Mouse (Mus musculus) heart, postnatal 0 days (tissue): Measurements from ENCODE around the gene Gabarap. TPM values are rescaled to one million over a fixed set of nuclear protein-coding genes. Genes with fewer than 3 reads are reported as not detected.

Experiments used
- ATAC-seq: fragments of 200-750 bp; cut with Nextera tagmentation; 2 replicates; pipeline ENCODE4 v1.8.0; 2017; ENCODE audit warnings: low read depth, moderate number of reproducible peaks, moderate library complexity; ENCODE audit not compliant: insufficient read depth
- DNase-seq: peaks from one replicate; pipeline ENCODE4 v3.0.0-alpha.2; 2016; ENCODE audit warnings: low spot score
- H3K27ac ChIP-seq: fragments of 300-500 bp; sonication (generic); 2 replicates; pipeline ENCODE4 v1.5.1; 2014; ENCODE audit warnings: low read depth, mild to moderate bottlenecking
- H3K27me3 ChIP-seq: fragments of 300-500 bp; sonication (generic); 2 replicates; pipeline ENCODE4 v1.6.1; 2014; ENCODE audit warnings: low read length, mixed read lengths; ENCODE audit not compliant: control insufficient read depth, insufficient read depth
- H3K36me3 ChIP-seq: fragments of 300-500 bp; sonication (generic); replicated peaks from 2 replicates; pipeline ENCODE4 v1.6.1; 2014; ENCODE audit warnings: low read length, mixed read lengths; ENCODE audit not compliant: control insufficient read depth, insufficient read depth
- H3K4me1 ChIP-seq: fragments of 300-500 bp; sonication (generic); 2 replicates; pipeline ENCODE4 v1.6.1; 2014; ENCODE audit warnings: antibody characterized with exemption; ENCODE audit not compliant: control insufficient read depth, insufficient read depth
- H3K4me2 ChIP-seq: fragments of 300-500 bp; sonication (generic); 2 replicates; pipeline ENCODE4 v1.6.1; 2014; ENCODE audit warnings: low read depth, mild to moderate bottlenecking, low read length, moderate library complexity
- H3K4me3 ChIP-seq: fragments of 300-500 bp; sonication (generic); 2 replicates; pipeline ENCODE4 v1.5.1; 2014; ENCODE audit warnings: low read depth, low read length
- H3K9ac ChIP-seq: fragments of 300-500 bp; sonication (generic); replicated peaks from 2 replicates; pipeline ENCODE4 v1.6.1; 2014; ENCODE audit warnings: low read depth, low read length, mixed read lengths
- H3K9me3 ChIP-seq: fragments of 300-500 bp; sonication (generic); replicated peaks from 2 replicates; pipeline ENCODE4 v1.6.1; 2016; ENCODE audit warnings: low read length; ENCODE audit not compliant: control insufficient read depth
- CTCF ChIP-seq: IDR thresholded peaks from 2 replicates; pipeline ENCODE4 v1.5.1; 2016; ENCODE audit warnings: antibody characterized with exemption, control low read depth, low read depth
- EP300 ChIP-seq: IDR thresholded peaks from 2 replicates; pipeline ENCODE4 v1.6.1; 2016; ENCODE audit warnings: antibody characterized with exemption, low read depth
- WGBS: fragments of 180-500 bp; shearing (Covaris S2); extraction: QIAGEN DNeasy Blood & Tissue Kit; methylation state at CpG from one replicate; pipeline ENCODE4 v1.1.7; 2014; 5-methylcytosine and 5-hydroxymethylcytosine counted together
- polyA plus RNA-seq: library from polyadenylated mRNA; unstranded; fragments of >200 nt; fragmentation: Nextera tagmentation; extraction: Ambion mirVana; gene quantifications from 2 replicates; pipeline ENCODE4 v1.2.1, GENCODE M21; 2015
- total RNA-seq: library from RNA; depleted of rRNA; stranded (reverse); fragments of >200 nt; gene quantifications from 2 replicates; pipeline ENCODE4 v1.2.3, GENCODE M21; 2014; ENCODE audit warnings: low replicate concordance

Gabarap gene
- total and polyA plus RNA-seq, 2 experiments from 2014 or later = 305 to 472 TPM

- TF ChIP-seq CTCF (no peak), EP300 (no peak)
- WGBS = 74% methylated on average over 3 of the region's 3 CpGs
- H3K4me2 ChIP-seq = peak within 1 kb of the TSS; percentile 71; the same call in 1 of the 2 replicates
- H3K36me3 ChIP-seq = peaks cover 24% of the 10 kb centered on the region
- no peak for ATAC-seq
- H3K9ac ChIP-seq = peak within 1 kb of the TSS; percentile 56; the same call in 1 of the 2 replicates
- peaks cover 31% of the 10 kb centered on the region for H3K4me1 ChIP-seq
- no peaks in the 10 kb centered on the region for H3K9me3 ChIP-seq
- H3K27me3 ChIP-seq = no peaks in the 10 kb centered on the region
- no peak for DNase-seq
- H3K4me3 ChIP-seq = peak within 1 kb of the TSS; percentile 56
- no peak within 1 kb of the TSS for H3K27ac ChIP-seq
Observed at GRCm38 (mm10) chr11:70016669-70017068, 25.7 kb downstream of the Gabarap start, which contains the start of gene Dlg4. TSS of gene Dlg4 (plus strand) at chr11:70016942.

DNA sequence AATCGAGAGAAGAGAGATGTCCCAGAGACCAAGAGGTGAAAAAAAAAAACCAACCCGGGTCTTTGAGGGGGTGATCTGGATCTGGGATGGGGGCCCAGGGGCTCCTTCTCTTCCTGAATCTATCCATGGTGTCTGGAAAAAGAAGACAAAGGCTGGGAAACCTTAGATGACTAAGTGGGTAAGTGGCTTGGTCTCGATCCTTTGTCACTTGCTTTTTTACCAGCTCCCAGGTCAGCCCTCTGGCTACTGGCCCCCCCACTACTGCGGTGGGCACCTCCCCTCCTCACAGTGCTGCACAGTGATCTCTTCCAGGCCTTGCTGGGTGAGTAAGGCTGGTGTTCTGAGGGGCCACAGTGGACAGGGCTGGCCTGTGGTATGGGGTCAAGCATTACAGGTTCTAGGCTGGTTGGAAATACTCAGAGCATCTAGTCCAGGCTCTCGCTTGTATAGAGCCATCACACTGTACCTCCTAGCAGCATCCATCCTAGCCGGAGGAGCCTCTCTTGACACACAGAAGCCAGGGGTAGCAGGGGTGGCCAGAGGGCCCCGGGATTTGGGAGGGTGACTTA is 26.3 kb downstream of the Gabarap start:
- H3K27ac ChIP-seq = no peak overlapping the region
- 47% methylated on average over 7 of the region's 7 CpGs for WGBS
- no peak overlapping the region for H3K4me3 ChIP-seq

GRCm38 (mm10) chr11:70018131-70018990 is 27.4 kb downstream of the Gabarap start:
- H3K4me1 ChIP-seq = peaks cover 32% of the 10 kb centered on the region
- TF ChIP-seq EP300 (no peak), CTCF (no peak)
- H3K27me3 ChIP-seq = no peaks in the 10 kb centered on the region
- H3K4me3 ChIP-seq = peak overlapping the region; percentile 56
- H3K9me3 ChIP-seq = no peaks in the 10 kb centered on the region
- H3K4me2 ChIP-seq = peak overlapping the region; percentile 71
- peak; percentile 39 for DNase-seq
- H3K27ac ChIP-seq = peak overlapping the region; percentile 74
- 3% methylated on average over 25 of the region's 25 CpGs for WGBS
- ATAC-seq = no peak
- H3K9ac ChIP-seq = peak overlapping the region; percentile 56
- peaks cover 8% of the 10 kb centered on the region for H3K36me3 ChIP-seq

More for the DNA sequence above, 26.3 kb downstream of the Gabarap start:
- Histone ChIP-seq H3K27me3 (no peaks in the 10 kb centered on the region), H3K4me1 (peaks cover 32% of the 10 kb centered on the region), H3K9ac (peak overlapping the region; percentile 56; the same call in 1 of the 2 replicates), H3K4me2 (no peak overlapping the region), H3K9me3 (no peaks in the 10 kb centered on the region), H3K36me3 (peaks cover 18% of the 10 kb centered on the region)
- TF ChIP-seq EP300 (no peak), CTCF (no peak)
- ATAC-seq (no peak), DNase-seq (no peak)

DNA sequence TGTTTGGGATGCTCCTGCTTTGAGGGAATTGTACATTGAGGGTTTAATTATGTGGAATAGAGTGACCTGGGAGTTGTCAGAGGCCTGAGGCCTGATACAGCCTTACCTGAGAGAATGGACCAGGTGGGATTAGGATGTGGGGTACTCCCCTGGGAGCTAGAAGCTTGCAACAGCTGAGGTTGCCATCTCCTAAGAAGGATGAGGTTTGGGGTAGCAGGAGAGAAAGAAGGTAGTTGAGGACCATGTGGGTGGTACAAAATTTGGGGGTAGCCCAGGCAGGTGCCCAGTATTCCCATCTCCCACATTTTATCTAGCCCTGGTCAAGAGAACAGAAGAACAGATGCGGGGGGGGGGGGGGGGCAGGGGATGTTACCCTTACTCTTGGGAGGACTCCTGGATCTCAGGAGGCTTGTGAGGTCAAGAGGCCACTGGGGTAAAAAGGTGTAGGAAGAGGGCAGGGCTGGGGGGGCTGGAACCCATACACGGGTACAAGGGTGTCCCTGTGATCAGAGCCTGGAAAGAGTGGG is 28.6 kb downstream of the Gabarap start:
- peak overlapping the region; percentile 71 for H3K4me2 ChIP-seq
- H3K9me3 ChIP-seq = no peaks in the 10 kb centered on the region
- peak overlapping the region; percentile 56; the same call in 1 of the 2 replicates for H3K4me3 ChIP-seq
- DNase-seq (no peak), ATAC-seq (no peak)
- H3K27ac ChIP-seq = 0 out of 2 replicates have a peak overlapping the region, but pooled peaks have one; percentile 16
- H3K27me3 ChIP-seq = 0 out of 2 replicates have a peak, but pooled peaks cover 4% of the 10 kb centered on the region
- TF ChIP-seq EP300 (no peak), CTCF (no peak)
- H3K9ac ChIP-seq = no peak overlapping the region
- H3K36me3 ChIP-seq = no peaks in the 10 kb centered on the region
- 20% methylated on average over 1 of the region's 2 CpGs for WGBS
- H3K4me1 ChIP-seq = peaks cover 28% of the 10 kb centered on the region

- H3K27me3 ChIP-seq = 0 out of 2 replicates have a peak, but pooled peaks cover 4% of the 10 kb centered on the region
- no peak for TF ChIP-seq EP300
- TF ChIP-seq CTCF = no peak
- DNase-seq (no peak), ATAC-seq (no peak)
- H3K27ac ChIP-seq = peak overlapping the region; percentile 52
- peaks cover 26% of the 10 kb centered on the region for H3K4me1 ChIP-seq
- H3K4me3 ChIP-seq = no peak overlapping the region
- H3K9ac ChIP-seq = no peak overlapping the region
- H3K9me3 ChIP-seq = no peaks in the 10 kb centered on the region
- H3K4me2 ChIP-seq = peak overlapping the region; percentile 71; the same call in 1 of the 2 replicates
- no peaks in the 10 kb centered on the region for H3K36me3 ChIP-seq
- 20% methylated on average over 8 of the region's 8 CpGs for WGBS
Observed at GRCm38 (mm10) chr11:70020022-70020631, 29.2 kb downstream of the Gabarap start.
